Mouse (Mus musculus) megakaryocyte, adult 5-6 weeks (primary cell): ENCODE measurements at regions not wholly inside any gene's neighbourhood (a gene's known extent, or its start where the extent isn't known, plus 50 kb on each side); places are given as distances from the start of the nearest gene placed in this dataset.

Experiments used
- ATAC-seq: 2 replicates; pipeline ENCODE4 v1.8.0; 2016; ENCODE audit warnings: mild to moderate bottlenecking, inconsistent platforms; ENCODE audit not compliant: poor library complexity, severe bottlenecking

DNA sequence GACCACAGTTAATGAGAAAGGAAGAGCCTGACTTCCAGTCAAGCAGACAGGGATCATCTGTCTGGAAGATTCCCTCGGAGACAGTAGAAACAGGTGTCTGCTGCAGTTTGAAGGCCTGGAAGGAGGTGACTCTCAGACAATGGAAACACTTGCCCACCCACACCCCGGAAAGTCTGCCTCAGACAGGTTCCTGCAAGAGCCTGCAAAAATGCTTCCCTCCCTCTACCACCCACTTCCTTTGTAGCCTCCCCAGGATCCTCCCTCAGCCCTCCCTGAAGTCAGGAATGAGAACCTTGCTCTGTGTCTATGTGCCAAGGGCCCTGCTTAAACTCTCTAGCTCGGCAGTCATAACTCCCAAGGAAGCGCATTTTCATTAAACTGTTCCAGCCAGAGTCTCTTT is 226.2 kb downstream of the Mycn start:
- ATAC-seq: no peak

DNA sequence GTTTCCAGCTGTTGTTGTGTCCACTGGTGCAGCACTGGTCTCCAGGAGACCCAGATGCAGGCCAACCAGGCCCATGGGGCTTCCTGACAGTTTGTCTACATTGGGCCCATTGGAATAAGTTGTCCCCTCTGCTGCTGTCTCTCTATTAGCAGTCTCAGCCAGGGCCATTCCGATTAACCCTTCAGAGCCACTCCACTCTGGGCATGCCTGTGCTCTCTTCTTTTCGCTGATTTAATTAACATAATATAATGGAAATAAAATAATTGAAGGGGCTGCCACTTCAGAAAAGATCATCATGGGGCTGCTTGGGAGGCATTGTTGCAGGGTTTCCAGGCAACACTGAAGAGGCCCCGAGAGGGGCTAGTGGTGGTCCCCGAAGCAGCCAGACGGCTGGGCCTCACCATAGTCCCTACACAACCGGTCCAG is 231.5 kb downstream of the Mycn start:
- no peak for ATAC-seq

DNA sequence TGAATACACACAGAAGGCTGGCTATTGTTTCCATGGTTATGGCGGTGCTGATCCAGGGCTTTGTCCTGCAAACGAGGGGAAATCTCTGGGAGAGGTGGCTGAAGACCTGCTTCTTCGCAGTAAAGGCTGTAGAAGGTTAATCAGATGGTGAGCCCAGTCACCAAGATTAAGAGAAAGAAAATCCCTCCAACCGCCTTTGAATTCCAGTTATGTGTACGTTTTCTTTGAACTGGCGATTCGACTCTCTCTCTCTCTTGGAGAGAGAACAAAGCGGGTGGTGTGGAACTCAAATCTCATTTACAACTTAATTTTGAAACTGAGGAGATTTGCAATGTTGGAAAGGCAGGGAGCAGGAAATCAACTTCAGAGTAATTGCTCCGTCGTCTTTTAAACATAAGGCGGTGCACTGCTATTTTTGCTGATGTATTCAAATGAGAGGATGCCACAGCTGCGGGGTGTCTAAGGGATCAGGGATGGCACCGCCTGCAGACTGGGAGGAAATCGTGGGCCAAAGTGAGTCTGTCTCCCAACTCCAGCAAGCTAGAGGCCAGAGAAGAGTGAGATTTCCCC is 232.7 kb downstream of the Mycn start:
- ATAC-seq: no peak

DNA sequence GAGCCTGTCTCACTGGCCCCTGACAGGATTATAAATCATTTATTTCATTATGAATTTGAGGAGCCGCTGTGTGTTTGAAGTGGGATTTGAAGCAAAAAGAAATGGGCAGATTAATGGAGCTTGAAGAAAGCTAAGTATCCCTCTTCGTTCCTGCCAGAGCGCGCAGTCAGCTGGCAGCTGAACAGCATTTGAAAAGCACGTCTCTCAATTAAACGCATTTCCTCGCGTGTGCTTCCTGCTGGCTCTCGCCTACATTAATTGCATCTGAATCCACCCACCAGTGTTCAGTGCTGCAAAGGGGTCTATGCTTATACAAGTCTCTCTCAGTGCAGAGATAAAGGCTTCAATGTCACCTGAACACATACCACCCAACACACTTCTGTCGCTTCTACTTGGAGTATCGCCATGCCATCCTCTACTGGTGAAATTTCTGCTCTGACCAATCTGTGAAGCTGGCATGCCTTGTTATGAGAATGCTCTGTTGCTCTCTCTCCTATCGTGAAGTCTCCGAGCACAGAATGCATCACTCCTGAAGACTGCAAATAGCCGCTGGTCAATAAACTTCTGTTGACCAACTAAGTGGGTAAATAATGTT is 235.3 kb downstream of the Mycn start:
- no peak for ATAC-seq

DNA sequence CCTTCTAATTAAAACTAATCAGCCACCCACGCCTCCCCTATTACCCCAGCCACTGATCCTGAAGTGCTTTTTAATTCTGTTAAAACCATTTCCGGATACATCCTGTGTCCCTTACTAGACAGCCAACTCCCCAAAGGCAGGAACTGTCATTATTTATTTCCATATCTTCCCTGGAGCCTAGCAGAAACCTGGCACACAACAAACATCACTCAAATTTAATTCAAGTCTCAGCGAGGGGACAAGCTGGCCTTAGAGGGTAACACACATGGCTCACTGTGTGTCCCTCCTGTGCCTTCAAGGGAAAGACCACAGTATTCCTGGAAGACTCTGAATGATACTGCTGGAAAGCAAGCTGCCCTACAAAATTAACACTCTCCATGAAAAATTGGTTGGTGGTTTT is 240.0 kb downstream of the Mycn start:
- ATAC-seq: no peak

DNA sequence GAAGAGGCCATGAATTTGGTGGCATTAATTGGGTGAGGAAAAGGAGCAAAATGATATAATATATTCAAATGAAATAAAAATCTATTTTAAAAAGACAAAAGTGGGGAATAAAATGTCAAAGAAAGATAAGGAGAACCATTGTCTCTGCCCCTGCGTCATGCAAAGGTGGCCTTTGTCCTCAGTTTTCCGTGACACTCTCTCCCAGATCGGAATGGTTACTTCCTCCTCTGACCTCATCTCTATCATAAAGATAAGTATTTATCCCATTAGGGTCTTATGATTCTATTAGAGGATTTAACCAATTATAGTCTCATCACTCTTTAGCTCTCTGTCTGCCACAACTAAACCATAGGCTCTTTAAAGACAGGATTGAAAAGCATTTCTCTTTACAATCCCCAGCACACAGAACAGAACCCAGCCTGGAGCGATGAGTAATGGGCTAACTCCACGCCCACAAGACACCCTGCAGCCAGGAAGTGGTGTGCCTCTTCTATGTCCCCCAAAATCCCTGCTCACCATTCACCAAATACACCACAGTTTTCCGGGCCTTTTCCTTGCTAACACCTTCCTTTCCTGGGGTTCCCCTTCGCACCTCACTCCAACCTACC is 240.6 kb downstream of the Mycn start:
- no peak for ATAC-seq

DNA sequence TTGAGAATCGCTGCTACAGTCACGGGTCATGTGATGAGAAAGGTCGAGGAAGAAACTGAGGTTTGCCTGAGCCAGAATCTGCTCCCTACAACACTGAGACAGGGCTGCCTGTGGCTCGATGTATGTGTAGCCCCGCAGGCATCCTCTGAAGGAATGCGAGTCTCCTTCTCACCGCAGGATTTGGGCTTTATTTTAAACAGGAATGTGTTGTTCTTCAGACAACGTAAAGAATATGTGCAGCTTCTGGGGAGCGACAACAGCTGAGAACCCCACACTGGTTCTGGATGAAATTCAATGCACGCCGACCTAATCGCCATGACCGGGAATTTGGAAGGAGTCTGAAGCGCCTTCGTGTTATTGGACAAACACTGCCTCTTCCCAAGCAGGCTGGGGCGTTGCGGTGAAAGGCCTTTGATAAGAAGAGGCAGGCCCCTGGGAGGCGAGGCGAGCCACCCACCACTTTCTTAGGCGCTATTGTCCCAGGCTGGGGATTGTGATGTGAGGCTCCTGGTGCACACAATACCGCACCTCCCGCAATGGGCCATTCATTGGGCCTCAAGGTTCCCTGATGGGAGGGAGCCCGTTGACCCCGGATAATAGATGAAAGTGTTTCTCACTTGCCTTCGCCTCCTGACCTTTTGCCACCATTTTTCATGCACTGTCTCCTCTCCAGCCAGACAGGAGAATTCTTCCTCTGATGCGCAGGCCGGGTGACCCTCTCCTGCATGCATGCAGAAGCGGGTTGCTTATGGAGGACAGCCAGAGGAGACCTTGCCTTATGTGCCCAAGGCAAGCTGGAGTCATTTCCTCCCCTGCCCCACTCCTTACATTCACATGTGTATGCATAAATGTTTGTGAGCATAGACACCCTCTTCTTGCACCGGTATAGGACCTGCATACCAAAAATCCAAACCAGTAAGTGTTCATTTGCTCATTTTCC is 247.6 kb downstream of the Mycn start:
- ATAC-seq: no peak

DNA sequence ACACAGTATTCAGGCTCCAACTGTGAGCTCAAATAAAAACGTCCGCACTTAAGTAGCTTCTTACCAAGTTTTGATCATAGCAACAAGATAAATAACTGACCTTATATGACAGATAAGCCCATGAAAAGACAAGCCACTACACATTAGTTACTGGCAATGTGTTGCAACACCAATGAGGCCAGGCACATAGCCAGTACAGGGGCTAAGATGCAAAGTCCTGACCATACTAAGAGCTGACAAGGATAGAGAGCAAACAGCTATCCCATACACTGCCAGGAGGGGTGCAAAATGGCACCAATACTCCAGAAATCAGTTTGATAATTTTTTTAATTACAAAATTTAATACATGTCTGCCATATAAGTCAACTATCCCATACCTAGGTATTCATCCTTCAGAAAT is 254.3 kb downstream of the Mycn start:
- no peak for ATAC-seq

DNA sequence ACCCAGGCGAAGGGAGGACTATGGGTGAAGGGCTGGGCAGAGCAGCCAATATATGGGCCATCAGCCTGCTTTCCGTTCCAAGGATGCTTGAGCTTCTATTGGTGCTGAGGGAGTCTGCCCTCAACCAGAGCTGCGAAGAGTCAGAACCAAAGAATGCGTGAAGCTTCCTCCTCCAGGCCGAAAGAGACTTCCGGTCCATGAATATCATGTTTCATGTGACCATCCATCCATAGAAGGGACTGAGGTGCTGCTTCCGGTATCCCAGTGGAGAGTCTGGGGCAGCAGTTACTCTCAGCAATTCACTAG is 256.5 kb downstream of the Mycn start:
- ATAC-seq: no peak

DNA sequence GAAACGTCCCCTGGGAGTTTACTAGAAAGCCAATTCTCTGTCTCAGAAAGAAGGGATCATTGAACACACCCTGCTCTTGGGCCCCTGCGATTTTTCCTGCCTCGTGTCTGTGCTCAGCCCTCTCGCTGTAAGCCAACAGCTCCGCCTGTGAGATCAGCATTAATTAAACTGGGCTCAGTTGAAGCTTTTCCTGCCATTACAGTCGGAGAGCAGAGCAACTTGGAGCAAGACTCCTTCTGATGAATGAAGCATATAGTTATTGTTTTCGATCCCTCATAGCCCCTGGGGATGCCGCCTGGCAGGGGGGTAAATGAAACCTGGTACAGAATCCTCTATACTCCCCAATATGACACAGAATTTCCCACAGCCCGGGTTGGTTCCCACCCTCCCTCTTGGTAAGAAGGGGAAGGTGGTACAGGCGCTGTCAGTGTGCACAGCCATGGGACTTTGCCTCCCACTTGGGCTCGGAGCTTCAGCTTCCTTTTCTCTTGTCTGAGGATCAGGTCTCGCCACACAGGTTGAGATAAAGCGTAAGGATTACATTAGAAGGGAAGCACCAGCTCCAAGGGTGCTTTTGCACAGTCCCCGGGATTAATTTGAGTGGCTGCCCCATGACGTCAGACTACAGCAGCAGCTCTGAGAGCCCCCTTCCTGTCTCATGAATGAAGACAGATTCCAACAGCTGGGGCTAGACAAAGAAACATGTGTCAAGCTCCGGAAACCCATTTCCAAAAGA is 257.1 kb downstream of the Mycn start:
- no peak for ATAC-seq

DNA sequence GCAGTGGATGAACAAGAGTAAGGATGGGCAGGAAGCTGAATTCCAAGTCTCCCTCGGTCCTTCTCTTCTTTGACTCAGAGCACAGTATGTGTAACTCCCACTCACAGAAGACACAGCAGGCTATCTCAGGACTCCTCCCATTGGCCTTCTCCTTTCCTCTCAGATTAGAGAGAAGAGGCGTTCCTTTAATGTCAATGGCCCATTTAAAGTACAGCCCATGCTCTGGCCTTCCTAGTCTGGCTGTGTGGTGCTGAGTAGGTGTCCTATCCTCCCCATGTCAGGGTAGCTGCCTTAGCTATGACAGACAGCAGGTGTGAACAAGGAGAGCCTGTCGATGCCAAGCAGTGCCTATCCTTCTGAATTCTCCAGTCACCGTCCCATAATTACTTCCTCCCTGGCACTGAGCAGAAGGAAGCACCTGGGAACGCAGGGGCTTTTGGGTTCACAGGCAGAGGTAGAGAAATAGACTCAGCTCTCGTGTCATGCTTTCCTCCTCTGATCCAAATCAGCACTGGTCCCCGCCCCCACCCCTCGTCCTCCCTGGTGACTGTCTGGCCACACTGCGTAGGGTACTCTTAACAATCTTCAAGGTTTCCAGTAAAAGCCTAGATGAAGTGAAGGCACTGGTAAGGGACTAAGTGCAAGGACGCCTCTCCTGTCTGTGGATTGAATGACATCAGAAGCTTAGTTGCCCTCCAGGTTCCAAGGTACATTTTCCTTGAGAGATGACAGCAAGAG is 257.8 kb downstream of the Mycn start:
- ATAC-seq: no peak

DNA sequence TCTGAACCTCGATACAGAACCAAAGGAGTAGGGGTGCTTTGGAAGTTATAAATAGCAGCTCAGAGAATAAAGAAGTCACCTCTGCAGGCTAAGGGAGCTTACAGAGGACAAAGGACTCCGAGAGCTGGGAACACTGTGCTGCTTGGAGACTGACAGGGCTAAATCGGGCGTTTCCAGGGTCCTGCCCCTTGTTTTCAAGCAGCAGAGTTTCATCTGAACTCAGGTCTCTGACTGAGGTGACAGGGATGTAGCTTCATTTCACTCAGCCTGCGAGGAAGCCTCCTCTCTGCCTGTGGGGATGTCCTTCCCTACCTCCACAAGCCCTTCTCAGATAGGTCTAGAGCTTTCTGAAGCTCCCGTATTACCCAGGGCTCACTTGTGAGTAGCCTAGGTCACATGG is 260.6 kb downstream of the Mycn start:
- no peak for ATAC-seq

DNA sequence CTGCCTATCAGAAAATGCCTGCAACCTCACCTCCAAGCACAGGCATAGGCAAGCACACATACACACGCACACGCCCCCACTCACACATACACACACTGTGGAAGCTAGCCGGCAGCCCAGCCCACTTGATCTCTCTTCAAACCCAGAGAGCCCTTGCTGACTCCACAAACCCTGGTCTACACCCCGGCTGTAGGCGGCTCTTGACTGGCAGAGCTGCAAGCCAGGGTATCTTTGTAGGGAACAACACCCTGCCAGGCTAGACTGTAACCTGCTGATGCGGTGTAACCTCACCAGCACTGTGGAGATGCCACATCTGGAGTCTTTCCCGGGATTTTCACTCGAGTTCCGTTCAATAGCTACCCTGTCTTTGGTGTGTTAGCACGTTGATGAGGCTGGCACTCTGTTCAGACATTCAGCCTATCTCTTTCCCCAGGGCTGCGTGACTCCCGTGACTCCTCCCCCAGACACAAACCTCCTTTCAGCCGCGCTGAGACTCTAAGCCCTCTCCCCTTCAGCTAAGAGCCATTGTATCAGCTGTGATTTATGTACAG is 261.3 kb downstream of the Mycn start:
- no peak for ATAC-seq

DNA sequence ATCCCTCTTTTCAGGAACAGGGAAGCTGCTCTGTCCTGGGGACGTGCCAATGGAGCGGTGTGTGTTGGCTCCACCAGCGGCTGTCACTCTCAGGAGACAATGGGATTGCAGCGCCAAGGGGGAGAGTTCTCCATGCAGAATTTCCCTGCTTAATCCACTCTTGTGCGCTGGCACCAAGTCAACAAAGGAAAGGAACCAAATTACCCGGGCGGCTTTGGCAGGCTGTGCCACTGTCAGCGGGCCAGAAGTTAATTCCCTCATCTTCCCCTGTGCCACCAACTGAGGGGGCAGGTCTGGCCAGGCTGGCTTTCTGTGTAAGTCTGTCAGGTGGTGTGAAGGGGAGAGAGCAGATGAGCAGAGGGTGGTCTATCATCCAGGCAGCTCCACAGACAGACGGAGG is 265.0 kb downstream of the Mycn start:
- ATAC-seq: no peak

DNA sequence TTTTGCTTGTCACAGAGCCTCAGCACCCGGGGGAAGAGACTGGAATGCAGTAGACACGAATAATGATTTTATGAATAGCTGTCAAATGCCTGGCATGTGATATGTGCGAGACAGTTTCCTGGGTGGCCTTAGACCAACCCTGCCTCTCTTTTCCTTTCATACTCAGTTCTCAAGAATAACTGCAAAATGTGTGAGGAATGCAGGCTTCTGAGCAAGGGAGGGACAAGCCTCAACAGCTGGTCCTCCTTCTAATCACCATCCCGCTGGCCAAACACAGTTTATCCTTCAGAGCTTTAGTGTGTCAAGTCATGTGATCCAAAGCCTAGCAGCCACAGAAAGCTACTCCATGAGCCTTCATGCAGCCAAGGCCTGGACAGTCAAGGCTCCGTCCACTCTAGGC is 271.8 kb downstream of the Mycn start:
- ATAC-seq: no peak

DNA sequence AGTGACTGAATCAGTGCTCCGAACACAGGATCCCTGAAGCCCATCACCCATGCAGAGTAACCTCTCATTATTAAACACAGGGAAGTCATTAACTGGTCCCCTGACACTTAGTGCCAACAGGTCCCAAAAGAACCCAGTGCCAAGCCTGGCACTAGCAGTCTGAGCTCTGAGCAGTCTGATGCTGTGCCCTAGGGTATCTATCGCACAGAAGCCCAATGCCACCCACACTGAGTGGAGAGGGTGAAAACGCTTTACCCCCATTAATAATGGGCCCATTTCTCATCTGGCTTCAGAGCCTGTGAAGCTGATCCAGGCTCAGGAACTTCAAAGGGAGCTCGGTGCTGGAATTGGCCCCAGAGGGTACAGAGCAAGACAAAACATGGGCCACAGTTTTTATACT is 272.8 kb downstream of the Mycn start:
- ATAC-seq: no peak

DNA sequence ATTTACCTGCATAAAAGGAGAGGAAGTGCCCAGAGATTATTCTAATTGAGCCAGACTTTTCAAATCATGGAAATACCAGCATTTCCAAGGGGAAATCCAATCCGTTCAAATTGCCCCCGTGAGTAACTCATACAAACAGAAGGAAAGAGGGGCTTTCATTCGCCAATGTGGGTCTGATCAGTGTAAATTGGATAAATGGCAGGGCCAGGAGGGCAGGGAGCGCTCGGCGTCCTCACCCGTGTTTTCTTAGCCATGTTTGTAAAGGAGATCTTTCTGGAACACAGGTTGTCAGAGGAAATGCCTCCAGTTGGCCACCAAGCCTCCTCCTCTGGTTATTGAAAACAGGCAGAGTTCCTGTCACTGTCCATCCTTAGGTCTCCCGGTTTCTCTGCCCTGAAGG is 286.1 kb downstream of the Mycn start:
- no peak for ATAC-seq

DNA sequence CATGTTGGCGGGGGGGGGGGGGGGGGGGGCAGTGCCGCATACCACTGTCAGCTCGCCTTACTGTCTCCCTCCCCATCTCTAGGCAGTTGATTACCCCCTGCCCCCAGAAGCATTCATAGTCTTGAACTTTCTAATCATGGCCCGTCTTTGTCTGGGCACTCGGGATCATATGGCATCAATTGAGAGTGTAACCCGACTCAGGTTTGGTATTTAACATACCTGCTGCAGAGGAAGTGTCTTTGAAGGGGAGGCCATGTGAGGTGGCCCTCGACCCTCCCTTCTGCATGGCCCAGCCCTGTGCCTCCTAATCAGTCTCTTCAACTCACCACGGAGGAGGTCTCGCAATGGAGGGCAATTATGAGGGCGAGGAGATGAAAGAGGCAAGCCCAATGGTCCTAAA is 286.5 kb downstream of the Mycn start:
- no peak for ATAC-seq

DNA sequence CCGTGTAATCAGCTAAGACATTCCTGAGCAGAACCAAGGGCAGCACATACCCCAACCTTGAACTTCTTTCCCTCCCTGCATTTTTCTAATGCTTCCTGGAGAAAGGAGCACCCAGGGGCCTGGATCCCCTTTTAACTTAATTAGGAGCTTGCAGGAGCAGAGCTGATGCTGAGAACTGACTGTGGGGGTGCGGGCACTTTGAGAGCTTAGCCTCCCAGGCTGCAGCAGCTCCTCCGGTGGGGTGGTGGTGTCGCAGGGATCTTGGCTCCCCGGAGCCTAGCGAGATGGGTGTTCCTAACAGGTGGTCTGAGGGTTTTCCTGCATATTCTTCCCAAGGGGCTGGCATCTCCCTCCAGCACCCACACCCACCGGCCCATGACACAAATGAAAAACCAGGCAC is 289.4 kb downstream of the Mycn start:
- no peak for ATAC-seq

DNA sequence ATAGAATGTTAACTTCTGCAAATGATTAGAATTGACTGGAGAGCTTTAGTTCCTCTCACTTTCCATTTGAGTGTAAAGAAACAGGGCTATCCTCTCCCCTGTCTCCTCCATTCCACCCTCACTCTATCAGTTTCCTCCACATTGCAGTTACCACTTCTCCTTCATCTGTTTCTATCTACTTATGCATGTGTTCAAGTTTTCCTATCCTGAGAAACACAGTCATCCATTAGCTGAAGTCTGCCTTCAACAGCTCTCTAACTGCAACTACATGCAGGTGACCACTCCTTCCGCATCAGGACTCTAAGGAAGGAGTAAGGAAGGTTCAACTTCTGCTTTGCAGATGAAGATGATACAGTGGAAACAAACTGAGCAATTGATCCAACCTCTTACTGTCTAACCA is 291.4 kb downstream of the Mycn start:
- no peak for ATAC-seq
